Mouse (Mus musculus): ENCODE measurements around the gene Mettl26.

Gene Mettl26

GRCm38 (mm10) chr17:25883824-25884223 lies 8.9 kb downstream of the Mettl26 start:
- DNase-seq (ENCODE audit: low spot score), result no peak

GRCm38 (mm10) chr17:25885636-25886035 lies 10.8 kb downstream of the Mettl26 start:
- DNase-seq (ENCODE audit: low spot score), result no peak

GRCm38 (mm10) chr17:25886806-25887205 lies 11.9 kb downstream of the Mettl26 start:
- no peak for DNase-seq (ENCODE audit: low spot score)

GRCm38 (mm10) chr17:25887467-25887866 lies 12.6 kb downstream of the Mettl26 start:
- no peak for DNase-seq (ENCODE audit: low spot score)

GRCm38 (mm10) chr17:25888837-25889236 lies 14.0 kb downstream of the Mettl26 start:
- no peak for DNase-seq (ENCODE audit: low spot score)

GRCm38 (mm10) chr17:25893975-25894617 lies 19.2 kb downstream of the Mettl26 start:
- DNase-seq (ENCODE audit: low spot score), result no peak

GRCm38 (mm10) chr17:25895415-25895814 lies 20.5 kb downstream of the Mettl26 start:
- no peak for DNase-seq (ENCODE audit: low spot score)

- DNase-seq (ENCODE audit: low spot score), result no peak
These were observed 21.0 kb downstream of the Mettl26 start for GRCm38 (mm10) chr17:25895891-25896290.

GRCm38 (mm10) chr17:25900193-25900592 lies 25.3 kb downstream of the Mettl26 start:
- no peak for DNase-seq (ENCODE audit: low spot score)

- no peak for DNase-seq (ENCODE audit: low spot score)
These were observed 28.2 kb downstream of the Mettl26 start for GRCm38 (mm10) chr17:25903061-25903460.

GRCm38 (mm10) chr17:25907640-25908039 lies 32.8 kb downstream of the Mettl26 start:
- no peak for DNase-seq (ENCODE audit: low spot score)

GRCm38 (mm10) chr17:25911816-25912215 lies 36.9 kb downstream of the Mettl26 start:
- DNase-seq (ENCODE audit: low spot score), result no peak

GRCm38 (mm10) chr17:25913186-25913876 lies 38.5 kb downstream of the Mettl26 start:
- no peak for DNase-seq (ENCODE audit: low spot score)

- no peak for DNase-seq (ENCODE audit: low spot score)
These were observed 39.0 kb downstream of the Mettl26 start for GRCm38 (mm10) chr17:25913877-25914275.

GRCm38 (mm10) chr17:25914295-25914694 lies 39.4 kb downstream of the Mettl26 start:
- no peak for DNase-seq (ENCODE audit: low spot score)

GRCm38 (mm10) chr17:25916931-25917647 lies 42.2 kb downstream of the Mettl26 start:
- peak; percentile 50 for DNase-seq (ENCODE audit: low spot score)

GRCm38 (mm10) chr17:25918037-25918750 lies 43.3 kb downstream of the Mettl26 start:
- DNase-seq (ENCODE audit: low spot score), result no peak

GRCm38 (mm10) chr17:25919144-25919785 lies 44.4 kb downstream of the Mettl26 start, which contains the start of gene Rab40c:
Gene Rab40c (minus strand): TSS chr17:25919727.
- peak; percentile 77 for DNase-seq (ENCODE audit: low spot score)

GRCm38 (mm10) chr17:25919786-25920642 lies 45.1 kb downstream of the Mettl26 start:
- DNase-seq (ENCODE audit: low spot score), result peak; percentile 100

GRCm38 (mm10) chr17:25922120-25922519 lies 47.2 kb downstream of the Mettl26 start:
- no peak for DNase-seq (ENCODE audit: low spot score)

GRCm38 (mm10) chr17:25925348-25925747 lies 50.5 kb downstream of the Mettl26 start:
- DNase-seq (ENCODE audit: low spot score), result no peak
